Mouse (Mus musculus): ENCODE data around the gene Eif3l.
"Not testable (repeated sequence)": the region's sequence is repeated elsewhere in the genome, so short reads cannot be mapped to it uniquely, and the experiment has no call there.

Gene Eif3l

DNA sequence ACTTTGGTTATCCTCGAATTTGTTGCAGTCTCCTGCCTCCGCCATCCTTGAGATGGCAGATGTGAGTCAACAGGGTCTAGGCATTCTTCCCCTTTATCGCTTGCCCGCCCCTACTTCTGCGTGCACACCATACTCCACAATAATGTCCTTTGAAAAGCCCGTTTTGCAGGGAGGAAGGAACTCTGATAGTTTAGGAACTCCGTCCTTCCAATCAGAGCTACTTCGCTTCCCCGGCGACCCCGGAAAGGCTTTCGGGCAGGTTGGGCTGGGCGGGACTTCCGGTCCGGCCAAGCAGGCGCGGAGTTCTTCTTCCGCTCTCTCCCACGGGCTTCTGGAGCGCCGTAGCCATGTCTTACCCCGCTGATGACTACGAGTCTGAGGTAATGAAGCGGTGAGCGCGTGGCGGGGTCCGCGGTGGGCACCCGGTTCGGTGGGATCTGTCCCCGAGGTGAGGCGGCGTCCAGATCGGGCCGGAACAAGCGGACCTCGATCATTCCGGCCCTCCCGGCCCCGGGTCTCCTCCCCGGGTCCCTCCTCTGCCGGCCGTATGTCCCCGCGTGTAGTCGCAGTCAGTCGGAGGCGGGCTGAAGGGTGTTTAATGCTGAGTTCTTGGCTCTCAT is at the start of gene Eif3l:
TSS of gene Eif3l (plus strand) at position 267 of the 620 bp plus-strand sequence.
- DNase-seq (ENCODE audit: extremely low spot score, low spot score), result peak; percentile 90

DNA sequence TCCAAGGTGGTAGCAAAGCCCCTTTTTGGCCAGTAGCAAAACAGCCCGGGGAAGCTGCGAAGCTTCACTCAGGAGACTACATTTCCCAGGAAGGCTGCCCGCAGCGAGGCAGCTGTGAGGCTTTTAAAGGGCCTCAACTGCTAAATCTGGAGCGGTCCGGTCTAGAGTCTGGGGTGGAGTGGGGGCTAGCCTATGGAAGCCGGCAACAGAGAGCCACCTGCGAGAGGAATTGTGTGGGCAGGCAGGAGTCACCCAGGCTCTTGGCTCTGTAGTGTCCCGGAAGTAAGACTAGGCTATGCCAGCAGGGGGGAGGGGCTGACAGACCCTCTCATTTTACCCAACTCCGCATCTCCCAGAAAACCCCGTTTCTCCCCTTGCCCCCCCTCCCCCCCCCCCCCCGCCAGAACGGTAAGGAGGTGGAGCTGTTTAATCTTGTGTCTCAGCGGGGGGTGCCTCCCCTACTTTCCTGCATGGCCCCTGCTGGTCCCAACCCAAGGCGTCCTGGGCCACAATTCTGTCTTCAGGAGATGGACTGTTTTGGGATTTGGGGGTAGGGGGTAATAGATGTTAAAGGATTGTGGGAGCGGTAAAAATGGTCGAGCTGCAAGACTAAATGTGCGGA is 49.2 kb upstream of the Eif3l start:
- DNase-seq (ENCODE audit: extremely low spot score, low spot score), result no peak

DNA sequence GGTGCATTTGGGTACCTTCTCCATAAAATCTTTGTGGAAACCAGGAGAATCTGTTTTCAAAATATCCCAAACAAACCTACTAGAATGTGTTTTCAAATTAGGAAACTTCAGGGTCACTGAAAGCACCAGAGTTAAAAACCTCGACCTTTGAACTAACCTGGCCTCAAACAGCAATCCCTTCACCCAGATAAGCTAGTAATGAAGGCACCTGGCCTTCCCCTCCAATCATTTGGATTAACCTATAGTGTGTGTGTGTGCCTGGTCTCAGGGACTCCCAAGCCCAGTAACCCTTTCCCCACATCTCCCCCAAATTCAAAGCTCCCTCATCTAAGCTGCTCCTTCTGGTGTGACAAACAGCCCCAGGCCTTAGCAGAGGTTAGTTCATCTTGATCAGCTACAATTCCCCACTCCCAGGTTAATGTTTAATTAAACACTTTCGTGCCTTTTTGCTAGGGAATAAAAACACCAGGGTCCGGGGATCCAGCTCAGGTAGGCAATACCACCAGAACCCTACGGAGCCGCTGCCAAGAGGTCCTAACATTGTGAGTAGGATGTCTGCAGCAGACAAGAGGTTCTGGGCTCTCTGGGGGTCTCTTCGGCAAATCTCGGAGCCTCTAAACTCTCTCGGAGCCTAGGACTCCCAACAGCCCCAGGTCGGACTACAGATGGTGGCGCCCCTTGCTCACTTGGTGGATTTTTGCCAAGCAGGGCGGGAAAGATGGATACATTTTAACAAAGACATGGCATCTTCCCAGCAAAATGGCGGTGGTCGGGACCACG is 48.3 kb upstream of the Eif3l start:
- DNase-seq (ENCODE audit: extremely low spot score, low spot score), result no peak

DNA sequence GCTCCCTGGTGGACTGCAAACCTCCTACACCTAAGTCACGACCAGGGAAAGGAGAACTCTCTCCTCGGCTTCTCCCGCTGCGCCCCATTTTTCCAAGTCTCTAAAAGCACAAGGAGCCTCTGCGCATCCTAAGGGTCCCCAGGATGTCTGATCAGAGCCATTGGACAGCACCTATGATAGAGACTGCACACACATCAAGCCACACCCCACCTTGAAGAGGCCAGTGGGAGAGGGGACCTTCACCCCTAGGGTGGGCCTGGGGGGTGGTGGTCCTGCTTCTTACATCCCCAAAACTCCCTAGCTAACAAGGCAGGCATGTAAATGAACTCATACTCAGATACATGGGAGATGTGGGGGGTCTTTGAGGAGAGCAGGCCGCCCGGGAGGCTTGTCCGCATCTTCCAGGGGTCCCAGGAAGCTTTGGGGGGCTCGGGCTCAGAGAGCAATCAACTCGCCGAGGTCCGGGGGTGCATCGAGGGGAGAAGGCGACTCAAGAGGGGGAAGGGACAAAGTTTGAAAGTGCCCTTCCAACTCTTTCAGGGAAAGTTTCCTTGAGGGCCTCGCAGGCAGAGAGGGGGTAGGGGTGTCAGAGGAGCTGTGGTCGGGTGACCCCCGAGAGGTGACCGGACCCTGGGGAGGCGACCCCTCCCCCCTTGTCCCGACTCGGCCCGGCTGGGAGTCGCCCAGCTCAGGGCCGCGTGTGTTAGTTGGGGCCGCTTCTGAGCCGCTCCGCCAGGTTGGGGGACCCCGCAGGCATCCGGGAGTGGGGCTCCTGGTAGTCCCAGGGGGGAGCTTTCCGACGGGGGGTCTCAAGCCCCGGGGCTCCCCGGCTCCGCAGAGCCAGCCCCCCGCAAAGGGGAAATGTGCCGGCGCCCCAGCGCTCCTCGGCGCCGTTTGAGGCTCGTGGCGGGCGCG is 47.4 kb upstream of the Eif3l start:
- DNase-seq (ENCODE audit: extremely low spot score, low spot score), result peak; percentile 57

DNA sequence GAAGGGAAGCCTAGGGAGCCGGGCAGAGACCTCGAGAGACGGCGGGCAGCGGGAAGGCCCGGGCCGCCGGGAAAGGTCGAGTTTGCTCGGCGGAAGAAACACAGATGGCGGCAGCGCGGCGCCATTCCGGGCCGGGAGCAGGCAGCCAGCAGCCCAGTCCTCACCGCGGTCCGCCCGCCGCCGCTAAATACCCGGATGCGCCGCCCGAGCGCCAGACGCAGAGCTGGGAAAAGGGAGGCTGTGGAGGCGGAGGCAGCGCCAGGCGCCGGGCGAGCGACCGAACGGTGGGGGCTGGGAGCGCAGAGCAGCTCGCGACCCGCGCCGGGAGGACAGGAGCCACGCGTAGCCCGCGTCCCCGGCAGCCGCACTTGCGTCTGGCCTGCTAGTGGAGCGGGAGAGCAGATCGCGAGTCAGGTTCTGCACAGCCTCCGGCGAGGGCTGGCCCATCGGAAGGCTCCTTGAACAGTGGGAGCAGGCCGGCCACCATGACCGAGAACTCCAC is 46.7 kb upstream of the Eif3l start, which contains the start of gene H1f0:
TSS of gene H1f0 (plus strand) at position 214 of the 502 bp plus-strand sequence.
- peak; percentile 99 for DNase-seq (ENCODE audit: extremely low spot score, low spot score)

DNA sequence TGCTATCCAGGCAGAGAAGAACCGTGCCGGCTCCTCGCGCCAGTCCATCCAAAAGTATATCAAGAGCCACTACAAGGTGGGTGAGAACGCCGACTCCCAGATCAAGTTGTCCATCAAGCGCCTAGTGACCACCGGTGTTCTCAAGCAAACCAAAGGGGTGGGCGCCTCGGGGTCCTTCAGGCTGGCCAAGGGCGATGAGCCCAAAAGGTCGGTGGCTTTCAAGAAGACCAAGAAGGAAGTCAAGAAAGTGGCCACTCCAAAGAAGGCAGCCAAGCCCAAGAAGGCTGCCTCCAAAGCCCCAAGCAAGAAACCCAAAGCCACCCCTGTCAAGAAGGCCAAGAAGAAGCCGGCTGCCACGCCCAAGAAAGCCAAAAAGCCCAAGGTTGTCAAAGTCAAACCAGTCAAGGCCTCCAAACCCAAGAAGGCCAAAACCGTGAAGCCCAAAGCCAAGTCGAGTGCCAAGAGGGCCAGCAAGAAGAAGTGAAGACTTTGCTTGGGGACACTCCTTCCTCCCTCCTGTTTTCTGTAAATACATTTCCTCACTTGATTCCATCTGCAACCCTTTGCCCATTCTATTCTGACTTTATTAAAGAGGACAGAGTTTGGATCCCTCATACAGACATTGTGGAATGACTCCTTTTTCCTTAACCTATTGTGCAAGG is 46.0 kb upstream of the Eif3l start:
- DNase-seq (ENCODE audit: extremely low spot score, low spot score), result no peak

DNA sequence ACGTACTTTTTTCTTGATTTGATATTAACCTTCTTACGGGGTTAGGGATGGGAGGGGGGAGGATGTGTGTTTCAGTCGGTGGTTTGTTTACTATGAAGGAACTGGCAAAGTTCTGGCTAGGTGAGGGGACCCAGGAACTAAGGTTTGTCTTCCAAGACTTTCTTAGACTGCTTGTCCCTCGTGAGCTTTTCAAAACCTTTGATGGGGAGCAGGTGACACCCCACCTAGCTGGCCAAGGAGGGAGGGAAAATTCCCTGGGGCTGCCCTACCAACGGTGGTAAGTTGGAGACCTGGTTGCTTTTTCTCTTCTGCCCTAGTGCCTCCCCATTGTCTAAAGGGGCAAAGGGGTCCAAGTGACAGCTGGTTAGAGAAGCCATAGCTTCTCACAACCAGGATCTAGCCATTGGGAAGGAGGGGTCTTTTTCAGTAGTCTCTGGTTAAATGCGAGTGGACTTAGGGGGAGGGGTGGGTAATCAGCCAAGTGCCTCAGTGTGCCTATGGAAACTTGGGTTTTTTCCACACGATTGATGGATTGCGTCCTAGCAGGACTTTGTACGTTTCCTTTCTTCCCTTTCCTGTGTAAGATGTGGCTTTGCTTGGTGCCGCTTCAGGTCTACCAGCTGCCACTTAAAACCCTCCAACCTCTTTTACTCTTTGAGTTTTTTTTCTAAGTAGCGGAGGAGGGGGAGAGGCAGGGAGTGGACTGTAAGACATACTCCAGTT is 45.3 kb upstream of the Eif3l start:
- no peak for DNase-seq (ENCODE audit: extremely low spot score, low spot score)

DNA sequence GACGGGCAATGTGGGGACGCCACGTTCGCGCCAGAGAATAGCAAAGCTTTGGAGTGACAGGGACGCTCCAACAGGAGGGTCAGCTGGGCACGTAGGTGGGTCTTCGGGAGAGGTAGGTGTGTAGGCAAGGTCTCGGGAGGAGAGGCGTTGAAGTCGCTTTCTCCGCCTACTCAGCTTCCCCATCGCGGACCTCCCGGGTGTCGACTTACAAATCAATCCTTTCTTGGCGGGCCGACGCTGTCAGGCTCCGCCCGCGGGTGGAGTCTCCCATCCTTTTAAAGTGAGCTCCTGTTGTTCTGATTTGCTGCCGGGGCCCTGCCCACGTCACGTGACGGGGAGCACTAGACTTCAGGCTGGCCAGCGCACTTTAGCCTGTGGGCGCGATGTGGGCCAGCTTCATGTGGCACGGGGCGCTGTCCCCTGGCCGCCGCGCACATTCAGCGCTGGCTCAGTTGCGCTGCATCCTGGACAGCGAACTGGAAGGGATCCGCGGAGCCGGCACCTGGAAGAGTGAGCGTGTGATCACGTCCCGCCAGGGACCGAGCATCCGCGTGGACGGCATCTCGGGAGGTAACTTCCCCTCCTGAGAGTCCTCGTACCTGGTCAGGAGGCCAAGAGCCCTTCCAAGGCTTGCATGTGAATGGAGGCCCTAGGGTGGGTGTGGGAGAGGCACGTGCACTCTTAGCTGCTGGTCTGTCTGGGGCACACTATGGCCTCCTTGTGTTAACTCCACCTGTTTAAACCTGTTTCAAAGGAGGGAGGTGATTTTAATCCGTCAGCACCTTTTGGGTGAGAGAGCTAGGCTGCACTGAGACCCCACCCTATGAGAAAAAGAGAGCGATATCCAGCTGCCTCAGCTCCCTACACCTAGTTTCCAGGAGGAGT is 44.2 kb upstream of the Eif3l start:
- DNase-seq (ENCODE audit: extremely low spot score, low spot score), result peak; percentile 89

DNA sequence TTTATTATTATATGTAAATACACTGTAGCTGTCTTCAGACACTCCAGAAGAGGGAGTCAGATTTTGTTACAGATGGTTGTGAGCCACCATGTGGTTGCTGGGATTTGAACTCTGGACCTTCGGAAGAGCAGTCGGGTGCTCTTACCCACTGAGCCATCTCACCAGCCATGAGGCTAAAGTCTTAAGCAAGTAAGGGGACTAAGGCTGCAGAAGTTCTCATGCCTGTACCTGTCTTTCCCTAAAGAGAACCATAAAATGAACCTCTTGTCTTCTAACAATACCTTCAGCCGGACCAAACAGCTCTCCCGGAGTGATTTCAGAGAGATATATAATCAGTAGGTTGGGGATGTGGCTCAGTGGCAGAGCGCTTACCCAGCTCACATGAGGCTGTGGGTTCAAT is 43.1 kb upstream of the Eif3l start:
- not testable (repeated sequence) for DNase-seq (ENCODE audit: extremely low spot score, low spot score)

DNA sequence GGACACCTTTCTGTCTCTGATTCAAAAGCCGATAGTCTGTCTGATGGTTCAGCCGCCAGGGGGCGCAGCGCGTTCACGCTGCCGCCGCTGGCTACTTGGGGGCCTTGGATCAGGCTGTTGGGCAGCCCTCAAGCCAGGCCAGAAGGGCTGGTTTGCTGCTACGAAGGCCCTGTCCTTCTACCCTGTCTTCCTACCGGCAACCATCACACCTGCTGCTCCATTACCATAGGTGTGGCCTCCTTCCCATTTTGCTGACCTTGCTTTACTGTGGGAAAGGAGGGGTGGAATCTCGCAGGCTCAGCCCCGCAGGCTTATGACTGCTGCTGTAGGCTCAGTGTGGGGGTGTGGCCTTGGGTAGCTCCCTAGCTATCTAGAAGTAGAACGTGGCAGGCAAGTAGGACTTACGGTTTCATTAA is 37.1 kb upstream of the Eif3l start:
- peak; percentile 83 for DNase-seq (ENCODE audit: extremely low spot score, low spot score)

DNA sequence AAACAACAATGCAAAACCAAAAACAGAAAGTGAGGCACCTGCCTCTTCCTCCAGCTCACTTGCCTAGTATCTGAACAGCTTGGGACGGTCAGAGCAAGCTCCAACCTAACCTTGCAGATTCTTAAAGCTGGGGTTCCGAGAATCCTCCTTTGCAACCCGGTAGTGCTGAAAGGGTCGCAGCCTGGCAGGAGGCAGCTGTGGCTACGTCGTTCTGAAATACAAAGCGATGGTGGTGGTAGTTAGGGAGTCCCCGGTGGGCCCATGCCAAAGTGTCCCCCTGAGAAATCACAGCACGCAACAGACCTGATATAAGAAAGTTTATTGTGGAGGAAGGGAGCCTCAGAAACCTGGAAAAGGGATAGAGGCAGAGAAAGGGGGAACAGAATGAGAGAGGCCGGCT is 36.6 kb upstream of the Eif3l start:
- no peak for DNase-seq (ENCODE audit: extremely low spot score, low spot score)

DNA sequence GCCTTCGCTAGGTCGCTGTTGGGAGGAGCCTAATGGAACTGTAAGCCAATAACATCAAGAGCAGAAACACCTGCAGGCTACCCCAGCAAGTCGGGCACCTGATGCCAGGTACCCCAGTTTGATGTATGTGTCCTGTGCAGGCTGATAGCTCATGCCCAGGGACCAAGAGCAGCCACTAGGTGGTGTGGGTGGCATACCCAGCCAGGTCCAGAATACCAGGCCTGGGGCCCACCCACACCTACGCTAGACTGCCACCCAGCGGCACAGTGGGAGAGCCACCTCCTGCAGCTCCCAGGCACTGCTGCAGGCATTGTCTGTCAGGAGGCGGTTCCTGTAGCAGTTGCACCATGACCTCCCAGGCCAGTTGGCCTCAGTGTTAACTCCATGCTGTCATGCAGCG is 36.1 kb upstream of the Eif3l start:
- peak; percentile 59 for DNase-seq (ENCODE audit: extremely low spot score, low spot score)

DNA sequence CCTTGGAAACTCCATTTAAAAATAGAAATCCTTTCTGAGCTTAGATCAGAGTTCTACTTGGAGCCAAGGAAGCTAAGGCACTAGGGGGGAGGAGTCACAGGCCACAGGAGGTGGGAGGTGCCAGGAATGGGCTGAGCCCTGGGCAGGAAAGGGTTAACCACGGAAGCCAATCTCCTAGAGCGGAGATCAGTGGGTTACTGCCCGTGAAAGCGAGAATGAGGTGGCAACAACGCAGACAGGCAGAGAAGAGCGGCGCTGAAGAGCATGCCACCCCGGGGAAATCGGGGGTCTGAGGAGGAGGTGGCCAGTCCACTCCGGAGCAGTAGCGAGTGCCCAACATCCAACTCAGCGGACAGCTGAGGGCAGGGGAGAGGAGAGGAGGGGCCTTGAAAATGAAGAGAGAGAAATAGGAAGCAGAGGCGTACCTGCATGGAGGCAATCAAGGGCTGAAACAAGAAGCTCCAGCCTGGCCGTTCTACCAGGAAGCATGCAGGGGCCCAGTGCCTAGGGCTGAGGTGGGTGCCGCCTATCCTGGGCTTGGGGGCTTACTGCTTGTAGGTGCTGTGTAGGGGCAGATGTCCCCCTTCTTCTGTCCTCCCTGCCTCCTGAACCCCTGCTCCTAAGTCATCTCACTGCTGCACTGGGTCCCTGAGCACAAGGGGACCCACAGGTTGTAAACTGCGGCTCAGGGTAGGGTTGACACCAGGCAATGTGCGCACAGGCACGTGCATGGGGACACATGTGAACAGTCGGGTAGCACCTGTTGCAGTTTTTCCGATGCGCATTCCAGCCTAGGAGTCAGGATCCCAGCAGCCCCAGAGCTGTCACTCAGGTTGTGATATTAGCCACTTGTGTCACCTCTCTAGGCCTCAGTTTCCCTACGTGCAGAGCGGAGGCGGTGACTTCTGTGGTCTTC is 34.2 kb upstream of the Eif3l start:
- DNase-seq (ENCODE audit: extremely low spot score, low spot score), result no peak

DNA sequence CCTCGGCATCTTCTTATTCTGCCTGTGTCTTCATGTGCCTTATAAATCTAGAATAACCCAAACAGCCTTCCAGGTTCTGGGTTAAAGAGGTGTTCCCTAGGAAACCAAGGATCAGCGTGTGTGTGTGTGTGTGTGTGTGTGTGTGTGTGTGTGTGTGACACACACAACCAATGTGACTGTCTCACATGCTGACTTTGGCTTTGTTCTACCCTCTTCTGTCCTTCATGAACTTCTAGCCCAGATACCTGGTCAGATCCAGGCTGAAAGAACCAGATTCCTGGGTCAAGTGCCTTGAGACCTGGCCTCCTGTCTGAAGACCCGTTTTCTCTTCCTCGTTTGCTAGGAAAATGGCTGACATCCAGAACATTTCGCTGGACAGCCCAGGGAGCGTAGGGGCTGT is 33.4 kb upstream of the Eif3l start, which contains the start of gene Galr3:
TSS of gene Galr3 (plus strand) at position 301 of the 400 bp plus-strand sequence.
- DNase-seq (ENCODE audit: extremely low spot score, low spot score), result no peak

DNA sequence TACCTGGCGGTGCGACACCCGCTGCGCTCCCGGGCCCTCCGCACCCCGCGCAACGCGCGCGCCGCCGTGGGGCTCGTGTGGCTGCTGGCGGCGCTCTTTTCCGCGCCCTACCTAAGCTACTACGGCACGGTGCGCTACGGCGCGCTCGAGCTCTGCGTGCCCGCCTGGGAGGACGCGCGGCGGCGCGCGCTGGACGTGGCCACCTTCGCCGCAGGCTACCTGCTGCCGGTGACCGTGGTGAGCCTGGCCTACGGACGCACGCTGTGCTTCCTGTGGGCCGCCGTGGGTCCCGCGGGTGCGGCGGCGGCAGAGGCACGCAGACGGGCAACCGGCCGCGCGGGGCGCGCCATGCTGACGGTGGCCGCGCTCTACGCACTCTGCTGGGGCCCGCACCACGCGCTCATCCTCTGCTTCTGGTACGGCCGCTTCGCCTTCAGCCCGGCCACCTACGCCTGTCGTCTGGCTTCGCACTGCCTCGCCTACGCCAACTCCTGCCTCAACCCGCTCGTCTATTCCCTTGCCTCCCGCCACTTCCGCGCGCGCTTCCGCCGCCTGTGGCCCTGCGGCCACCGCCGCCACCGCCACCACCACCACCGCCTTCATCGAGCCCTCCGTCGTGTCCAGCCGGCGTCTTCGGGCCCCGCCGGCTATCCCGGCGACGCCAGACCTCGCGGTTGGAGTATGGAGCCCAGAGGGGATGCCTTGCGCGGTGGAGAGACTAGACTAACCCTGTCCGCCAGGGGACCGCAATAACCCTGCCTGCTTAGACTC is 32.1 kb upstream of the Eif3l start:
- DNase-seq (ENCODE audit: extremely low spot score, low spot score), result peak; percentile 57

DNA sequence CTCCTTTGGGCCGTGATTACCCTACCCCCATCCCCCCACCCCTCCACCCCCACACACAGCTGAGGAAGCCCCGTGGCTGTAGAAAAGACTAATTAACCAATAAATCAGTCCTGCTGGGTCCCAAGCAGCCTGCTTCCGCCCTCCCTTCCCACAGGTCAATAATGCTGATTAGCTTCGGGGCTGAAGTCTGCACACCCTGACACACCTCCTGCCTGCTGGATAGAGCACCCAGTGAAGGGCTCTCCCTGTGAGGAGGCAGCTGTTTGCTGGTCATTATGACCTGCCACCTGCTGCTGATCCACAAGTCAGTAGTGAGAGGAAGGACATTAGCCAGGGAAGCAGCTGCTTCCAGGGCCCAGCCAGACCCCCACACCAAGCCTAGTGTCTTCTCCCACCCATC is 30.1 kb upstream of the Eif3l start:
- peak; percentile 53 for DNase-seq (ENCODE audit: extremely low spot score, low spot score)

DNA sequence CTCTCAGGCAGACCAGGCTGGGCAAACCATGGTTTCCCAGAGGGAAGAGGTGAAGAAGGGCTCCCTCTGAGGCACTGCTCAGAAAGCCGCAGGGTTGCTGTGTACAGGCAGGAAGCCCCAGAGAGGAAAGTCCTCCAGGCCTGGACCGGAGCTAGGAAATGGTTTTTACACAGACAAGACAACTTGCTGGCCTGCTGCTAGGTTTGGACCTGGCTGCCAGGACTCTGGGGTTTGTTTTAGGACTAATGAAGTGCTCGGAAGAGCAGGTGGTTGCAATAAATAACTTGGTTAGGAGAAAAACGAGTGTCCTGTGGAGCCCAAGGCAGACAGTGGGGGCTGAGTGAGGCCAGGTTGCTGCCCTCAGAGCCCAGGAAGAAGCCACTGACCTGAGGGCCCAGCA is 26.8 kb upstream of the Eif3l start:
- no peak for DNase-seq (ENCODE audit: extremely low spot score, low spot score)

Data from neural tube, embryonic 10.5 days (tissue).